Mouse (Mus musculus): ENCODE measurements around the gene Fh1.

Fh1 gene

DNA sequence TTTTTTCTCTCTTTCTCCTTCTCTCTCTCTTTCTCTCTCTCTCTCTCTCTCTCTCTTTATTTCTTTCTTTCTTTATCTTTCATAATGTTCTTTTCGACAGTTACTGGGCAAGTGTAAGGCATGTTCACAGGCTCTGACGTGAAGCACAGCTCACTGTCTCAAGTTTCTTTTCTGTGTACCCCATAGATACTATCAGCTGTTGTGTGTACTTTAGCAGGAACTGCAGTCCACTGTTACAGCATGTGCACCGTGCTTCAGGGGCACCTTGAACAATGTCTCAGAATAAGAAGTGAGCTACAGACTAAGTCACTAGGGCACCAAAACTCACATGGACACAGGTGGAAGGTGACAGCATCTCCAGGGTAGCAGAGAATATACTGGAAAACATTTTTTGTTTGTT is 73.0 kb downstream of the Fh1 start:
- DNase-seq (ENCODE audit: extremely low spot score, low read depth, low spot score) = no peak

GRCm38 (mm10) chr1:175550586-175550985 is 74.8 kb downstream of the Fh1 start:
- DNase-seq (ENCODE audit: extremely low spot score, low read depth, low spot score) = no peak
